Mouse (Mus musculus) heart, postnatal 0 days (tissue): ENCODE results near the gene Slc22a7. TPM values are rescaled to one million over a fixed set of nuclear protein-coding genes. Genes with fewer than 3 reads are reported as not detected.

Experiments
- ATAC-seq: fragments of 200-750 bp; cut with Nextera tagmentation; 2 replicates; pipeline ENCODE4 v1.8.0; 2017; ENCODE audit warnings: low read depth, moderate number of reproducible peaks, moderate library complexity; ENCODE audit not compliant: insufficient read depth
- DNase-seq: peaks from one replicate; pipeline ENCODE4 v3.0.0-alpha.2; 2016; ENCODE audit warnings: low spot score
- H3K27ac ChIP-seq: fragments of 300-500 bp; sonication (generic); 2 replicates; pipeline ENCODE4 v1.5.1; 2014; ENCODE audit warnings: low read depth, mild to moderate bottlenecking
- H3K27me3 ChIP-seq: fragments of 300-500 bp; sonication (generic); 2 replicates; pipeline ENCODE4 v1.6.1; 2014; ENCODE audit warnings: low read length, mixed read lengths; ENCODE audit not compliant: control insufficient read depth, insufficient read depth
- H3K36me3 ChIP-seq: fragments of 300-500 bp; sonication (generic); replicated peaks from 2 replicates; pipeline ENCODE4 v1.6.1; 2014; ENCODE audit warnings: low read length, mixed read lengths; ENCODE audit not compliant: control insufficient read depth, insufficient read depth
- H3K4me1 ChIP-seq: fragments of 300-500 bp; sonication (generic); 2 replicates; pipeline ENCODE4 v1.6.1; 2014; ENCODE audit warnings: antibody characterized with exemption; ENCODE audit not compliant: control insufficient read depth, insufficient read depth
- H3K4me2 ChIP-seq: fragments of 300-500 bp; sonication (generic); 2 replicates; pipeline ENCODE4 v1.6.1; 2014; ENCODE audit warnings: low read depth, mild to moderate bottlenecking, low read length, moderate library complexity
- H3K4me3 ChIP-seq: fragments of 300-500 bp; sonication (generic); 2 replicates; pipeline ENCODE4 v1.5.1; 2014; ENCODE audit warnings: low read depth, low read length
- H3K9ac ChIP-seq: fragments of 300-500 bp; sonication (generic); replicated peaks from 2 replicates; pipeline ENCODE4 v1.6.1; 2014; ENCODE audit warnings: low read depth, low read length, mixed read lengths
- H3K9me3 ChIP-seq: fragments of 300-500 bp; sonication (generic); replicated peaks from 2 replicates; pipeline ENCODE4 v1.6.1; 2016; ENCODE audit warnings: low read length; ENCODE audit not compliant: control insufficient read depth
- CTCF ChIP-seq: IDR thresholded peaks from 2 replicates; pipeline ENCODE4 v1.5.1; 2016; ENCODE audit warnings: antibody characterized with exemption, control low read depth, low read depth
- EP300 ChIP-seq: IDR thresholded peaks from 2 replicates; pipeline ENCODE4 v1.6.1; 2016; ENCODE audit warnings: antibody characterized with exemption, low read depth
- WGBS: fragments of 180-500 bp; shearing (Covaris S2); extraction: QIAGEN DNeasy Blood & Tissue Kit; methylation state at CpG from one replicate; pipeline ENCODE4 v1.1.7; 2014; 5-methylcytosine and 5-hydroxymethylcytosine counted together
- polyA plus RNA-seq: library from polyadenylated mRNA; unstranded; fragments of >200 nt; fragmentation: Nextera tagmentation; extraction: Ambion mirVana; gene quantifications from 2 replicates; pipeline ENCODE4 v1.2.1, GENCODE M21; 2015
- total RNA-seq: library from RNA; depleted of rRNA; stranded (reverse); fragments of >200 nt; gene quantifications from 2 replicates; pipeline ENCODE4 v1.2.3, GENCODE M21; 2014; ENCODE audit warnings: low replicate concordance

The Slc22a7 gene
- total and polyA plus RNA-seq, 2 experiments from 2014 or later: not detected

GRCm38 (mm10) chr17:46418628-46419027, 19.6 kb downstream of the Slc22a7 start:
- Histone ChIP-seq H3K4me1 (no peaks in the 10 kb centered on the region), H3K9ac (no peak overlapping the region), H3K4me3 (no peak overlapping the region), H3K9me3 (no peaks in the 10 kb centered on the region), H3K4me2 (no peak overlapping the region), H3K27me3 (no peaks in the 10 kb centered on the region), H3K27ac (no peak overlapping the region), H3K36me3 (peaks cover 6% of the 10 kb centered on the region; the same call in 1 of the 2 replicates)
- DNase-seq (peak; percentile 22), ATAC-seq (no peak)
- 55% methylated on average over 5 of the region's 5 CpGs for WGBS
- TF ChIP-seq EP300: no peak
- TF ChIP-seq CTCF: no peak

GRCm38 (mm10) chr17:46408478-46408877, 29.8 kb downstream of the Slc22a7 start:
- ATAC-seq: no peak
- no peak for DNase-seq
- H3K36me3 ChIP-seq: peaks cover 69% of the 10 kb centered on the region
- no peaks in the 10 kb centered on the region for H3K4me1 ChIP-seq
- no peak overlapping the region for H3K4me3 ChIP-seq
- TF ChIP-seq CTCF (peak; percentile 30; the same call in 1 of the 2 replicates), EP300 (no peak)
- H3K9me3 ChIP-seq: no peaks in the 10 kb centered on the region
- H3K27ac ChIP-seq: no peak overlapping the region
- WGBS: 22% methylated on average over 3 of the region's 3 CpGs
- no peak overlapping the region for H3K9ac ChIP-seq
- H3K27me3 ChIP-seq: no peaks in the 10 kb centered on the region
- no peak overlapping the region for H3K4me2 ChIP-seq

- Histone ChIP-seq H3K4me3 (no peak overlapping the region), H3K9me3 (no peaks in the 10 kb centered on the region), H3K9ac (no peak overlapping the region), H3K27me3 (no peaks in the 10 kb centered on the region), H3K36me3 (peaks cover 50% of the 10 kb centered on the region), H3K27ac (no peak overlapping the region), H3K4me1 (no peaks in the 10 kb centered on the region), H3K4me2 (no peak overlapping the region)
- ATAC-seq: no peak
- TF ChIP-seq EP300 (no peak), CTCF (no peak)
- DNase-seq: no peak
- 70% methylated on average over 1 of the region's 1 CpGs for WGBS
Observed at GRCm38 (mm10) chr17:46394631-46395030, 43.6 kb downstream of the Slc22a7 start.

- H3K4me2 ChIP-seq: no peak overlapping the region
- 55% methylated on average over 2 of the region's 2 CpGs for WGBS
- H3K27ac ChIP-seq: no peak overlapping the region
- TF ChIP-seq EP300: no peak
- peak; percentile 80 for TF ChIP-seq CTCF
- no peaks in the 10 kb centered on the region for H3K4me1 ChIP-seq
- no peak overlapping the region for H3K9ac ChIP-seq
- H3K27me3 ChIP-seq: no peaks in the 10 kb centered on the region
- peaks cover 51% of the 10 kb centered on the region for H3K36me3 ChIP-seq
- H3K4me3 ChIP-seq: no peak overlapping the region
- DNase-seq (peak; percentile 37), ATAC-seq (peak; percentile 64; the same call in 1 of the 2 replicates)
- H3K9me3 ChIP-seq: no peaks in the 10 kb centered on the region
Observed at GRCm38 (mm10) chr17:46393012-46393411, 45.2 kb downstream of the Slc22a7 start.

GRCm38 (mm10) chr17:46388200-46388599, 50.1 kb downstream of the Slc22a7 start:
- Histone ChIP-seq H3K4me3 (no peak overlapping the region), H3K27me3 (no peaks in the 10 kb centered on the region), H3K36me3 (peaks cover 34% of the 10 kb centered on the region), H3K27ac (no peak overlapping the region), H3K9ac (no peak overlapping the region), H3K4me2 (no peak overlapping the region), H3K4me1 (peaks cover 8% of the 10 kb centered on the region; the same call in 1 of the 2 replicates), H3K9me3 (no peaks in the 10 kb centered on the region)
- ATAC-seq (no peak), DNase-seq (no peak)
- TF ChIP-seq EP300 (no peak), CTCF (no peak)
- WGBS: 28% methylated on average over 3 of the region's 3 CpGs
